Mouse (Mus musculus) fibroblast of lung, adult 2 months (primary cell): ENCODE measurements around the gene P4ha2.
"Not testable (repeated sequence)": the region's sequence is repeated elsewhere in the genome, so short reads cannot be mapped to it uniquely, and the experiment has no call there.

Source experiments
- DNase-seq: peaks from one replicate; pipeline ENCODE4 v3.0.0-alpha.2; 2011; ENCODE audit warnings: low read depth

Gene P4ha2

DNA sequence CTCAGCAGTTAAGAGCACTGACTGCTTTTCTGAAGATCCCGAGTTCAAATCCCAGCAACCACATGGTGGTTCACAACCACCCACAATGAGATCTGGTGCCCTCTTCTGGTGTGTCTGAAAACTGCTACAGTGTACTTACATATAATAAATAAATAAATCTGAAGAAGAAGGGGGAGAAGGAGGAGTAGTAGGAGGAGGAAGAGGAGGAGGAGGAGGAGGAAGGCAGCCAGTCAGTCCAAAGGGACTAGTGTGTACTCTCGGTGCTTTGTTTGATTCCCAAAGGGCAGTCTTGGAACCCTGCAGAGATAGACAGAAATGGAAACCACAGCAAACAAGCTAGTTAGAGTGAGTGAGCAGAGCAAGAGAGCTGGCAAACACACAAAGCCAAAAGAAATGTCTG, 40.3 kb downstream of the P4ha2 start:
- DNase-seq = not testable (repeated sequence)

DNA sequence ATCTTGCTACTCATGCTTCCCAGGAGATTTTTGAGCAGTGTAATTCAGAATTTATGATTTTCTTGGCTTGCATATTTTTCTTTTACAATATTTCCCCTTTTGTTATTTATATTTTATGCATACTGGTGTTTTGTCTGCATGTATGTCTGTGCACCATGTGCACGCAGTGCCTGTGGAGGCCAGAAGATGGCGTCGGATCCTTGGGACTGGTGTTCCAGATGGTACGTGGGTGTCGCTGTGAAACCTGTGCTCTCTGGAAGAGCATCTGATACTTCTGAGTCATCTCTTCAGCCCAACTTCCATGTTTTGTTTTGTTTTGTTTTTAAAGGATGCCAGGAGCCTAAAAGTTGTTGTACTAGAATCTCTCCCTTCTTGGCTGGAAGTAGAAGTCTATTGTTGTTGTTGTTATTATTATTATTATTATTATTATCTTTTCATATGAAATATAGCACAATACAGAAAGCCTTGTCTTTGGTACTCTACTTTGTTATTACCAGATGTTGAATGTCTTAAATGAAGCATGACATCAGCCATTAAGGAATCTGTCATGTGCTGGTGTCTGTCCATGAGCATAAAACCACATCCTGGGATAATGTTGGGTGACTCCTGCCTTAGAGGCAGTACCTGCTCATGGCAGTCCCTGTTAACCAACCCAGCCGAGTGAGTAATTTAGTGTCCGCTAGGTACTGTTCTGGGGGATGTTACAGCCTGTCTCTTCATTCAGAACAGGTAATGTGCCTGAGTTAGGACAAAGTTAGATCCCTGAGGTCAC, 41.5 kb downstream of the P4ha2 start:
- DNase-seq = no peak

DNA sequence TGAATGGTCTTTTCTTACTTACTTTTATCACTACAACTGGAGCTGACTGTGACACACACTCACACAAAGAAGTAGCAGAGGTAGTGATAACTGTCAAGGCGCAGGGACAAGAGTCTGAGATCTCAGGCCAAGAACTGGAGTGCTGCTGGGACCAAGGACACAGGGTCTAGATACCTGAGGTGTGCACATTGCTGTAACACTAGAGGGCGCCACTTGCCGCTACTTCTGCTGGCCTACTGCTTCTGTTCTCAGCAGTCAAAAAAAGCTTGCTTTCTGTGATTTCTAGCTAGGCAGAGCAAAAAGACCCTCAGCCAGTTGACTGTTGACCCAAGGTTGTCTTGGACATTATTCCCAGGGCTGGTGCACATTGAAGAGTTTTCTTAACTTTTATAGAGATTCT, 45.0 kb downstream of the P4ha2 start:
- DNase-seq = peak; percentile 31

DNA sequence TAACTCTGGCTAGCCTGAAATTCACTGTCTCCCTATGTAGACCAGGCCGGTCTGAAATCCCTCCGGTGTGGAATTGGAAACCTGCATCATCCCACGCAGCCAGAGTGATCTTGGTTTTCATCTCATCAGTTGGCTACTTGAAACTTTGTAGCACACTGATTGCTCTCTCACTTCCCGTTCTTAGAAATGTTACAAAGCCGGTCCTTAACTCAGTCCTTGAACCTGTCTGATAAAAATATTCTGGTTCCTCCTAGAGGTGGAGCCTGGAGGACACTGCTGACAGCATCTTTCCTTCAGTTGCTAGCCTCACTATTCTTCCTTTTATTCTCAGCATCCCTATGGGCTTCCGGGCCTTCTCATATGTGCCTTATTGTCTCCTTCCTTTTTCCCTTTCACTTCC, 46.1 kb downstream of the P4ha2 start:
- no peak for DNase-seq

DNA sequence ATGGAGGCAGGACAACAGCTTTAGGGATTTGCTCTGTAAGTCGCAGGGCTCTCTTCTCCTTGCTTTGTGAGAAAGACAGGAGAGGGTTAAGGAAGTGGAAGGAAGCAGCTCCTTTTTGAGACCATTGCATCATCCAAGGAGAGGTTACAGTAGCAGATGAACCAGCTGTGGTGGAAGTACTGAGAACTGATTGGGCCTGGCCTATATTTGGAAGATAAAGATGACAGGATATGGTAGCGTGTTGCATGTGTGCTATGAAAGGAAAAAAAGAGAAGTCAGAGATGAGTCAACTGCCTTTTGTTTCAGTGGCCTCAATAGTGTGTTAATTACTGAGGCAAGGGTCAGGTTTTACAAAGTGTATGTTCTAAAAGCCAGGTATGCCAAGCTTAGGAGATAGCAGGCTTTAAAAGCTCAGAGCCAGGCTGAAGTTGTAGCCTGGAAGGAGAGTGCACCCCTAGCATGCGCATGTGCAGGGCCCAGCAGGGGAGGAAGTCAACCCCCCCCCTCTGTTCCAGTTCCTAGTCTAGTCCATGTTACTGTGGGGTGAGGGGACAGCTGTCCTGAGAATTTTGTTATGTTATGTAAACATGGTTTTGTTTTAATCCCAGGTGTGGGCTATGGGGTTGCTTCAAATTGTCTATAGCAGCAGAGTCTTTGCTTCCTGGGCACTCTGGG, 50.0 kb downstream of the P4ha2 start:
- no peak for DNase-seq

DNA sequence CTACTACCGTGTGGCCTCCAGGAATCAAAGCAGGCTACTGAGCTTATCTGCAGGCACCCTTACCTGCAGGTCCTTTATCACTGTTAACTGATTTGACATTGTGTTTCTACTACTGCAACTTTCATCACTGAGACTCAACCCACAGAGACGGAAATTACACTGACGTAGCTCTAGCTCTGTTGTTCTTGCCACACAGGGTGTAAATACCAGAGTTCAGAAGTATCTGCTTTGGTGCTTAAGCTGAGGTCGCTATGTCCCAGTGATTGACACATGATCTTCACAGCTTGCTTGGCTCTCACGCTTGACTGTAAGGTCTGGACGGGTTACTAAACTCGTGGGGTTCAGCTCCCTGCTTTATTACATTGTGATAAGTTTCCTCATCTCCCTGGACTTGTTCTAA, 51.2 kb downstream of the P4ha2 start:
- no peak for DNase-seq

DNA sequence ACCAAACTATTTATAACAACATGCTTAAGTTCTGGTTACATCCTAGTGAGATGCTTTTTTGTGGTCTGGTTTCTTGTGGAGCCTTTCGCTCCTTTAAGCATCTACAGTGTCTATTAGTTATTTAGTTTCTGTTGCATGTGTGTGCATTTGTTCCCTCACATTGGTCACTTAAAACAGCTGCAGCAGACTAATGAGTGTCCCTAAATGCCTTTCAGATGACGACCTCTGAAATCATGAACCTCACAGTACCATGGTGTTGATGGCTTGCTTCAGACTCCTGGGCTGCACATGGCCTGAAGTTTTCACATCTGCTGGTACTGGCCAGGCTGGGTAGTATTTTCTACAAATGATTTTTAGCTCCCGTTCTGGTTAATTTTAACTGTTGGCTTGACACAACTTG, 53.1 kb downstream of the P4ha2 start:
- no peak for DNase-seq

DNA sequence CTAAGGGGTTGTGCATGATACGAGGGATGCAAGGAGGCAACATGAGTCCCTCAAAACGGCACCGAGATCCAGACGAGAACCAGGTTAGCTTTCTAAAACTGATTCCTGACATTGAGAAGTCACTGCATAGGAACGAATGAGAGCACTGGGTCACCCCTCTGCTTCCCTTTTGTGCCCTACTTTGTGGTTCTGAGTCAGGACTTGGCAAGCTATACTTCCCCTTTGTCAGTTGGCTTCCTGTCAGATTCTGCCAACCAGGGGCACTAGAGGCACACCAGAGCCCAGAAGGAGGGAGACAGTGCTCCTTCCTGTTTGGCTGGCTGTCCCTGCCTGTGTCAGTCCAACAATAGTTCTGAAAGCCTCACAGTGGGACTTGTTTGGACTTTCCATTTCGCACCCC, 56.0 kb downstream of the P4ha2 start:
- peak; percentile 17 for DNase-seq

DNA sequence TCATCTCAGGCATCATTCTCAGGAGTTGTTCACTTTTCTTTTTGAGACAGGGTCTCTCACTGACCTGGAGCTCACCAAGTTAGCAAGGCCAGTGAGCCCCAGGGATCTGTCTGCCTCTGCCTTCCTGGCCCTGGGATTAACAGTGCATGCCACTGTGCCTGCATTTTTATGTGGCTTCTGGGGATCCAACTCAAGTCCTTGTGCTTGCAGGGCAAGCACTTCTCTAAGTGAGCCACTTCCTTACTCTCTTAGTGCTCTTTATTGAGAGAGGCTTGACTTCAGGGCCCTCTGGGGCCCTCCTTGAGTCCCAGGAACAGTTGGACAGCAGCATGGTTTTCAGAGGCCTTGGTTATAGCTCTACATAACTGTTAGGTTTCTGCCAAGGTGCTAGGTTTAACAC, 56.6 kb downstream of the P4ha2 start:
- no peak for DNase-seq

DNA sequence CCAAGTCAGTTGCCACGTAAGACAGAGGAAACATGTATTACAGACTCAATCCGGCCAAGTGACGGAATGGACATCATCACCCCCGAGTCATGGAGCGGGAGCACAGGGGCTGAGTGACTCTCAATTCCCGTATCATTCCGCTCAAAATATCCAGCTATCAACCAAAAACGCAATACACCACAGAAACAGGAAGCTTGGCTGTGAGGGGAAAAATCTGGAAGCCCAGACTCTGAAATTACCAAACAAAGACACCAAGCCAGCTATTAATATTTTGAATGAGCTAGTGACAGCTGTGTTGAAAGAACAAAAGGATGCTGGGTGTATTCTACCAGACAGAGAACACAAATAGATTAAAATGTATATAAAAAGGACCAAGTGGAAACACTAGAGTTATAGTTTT, 57.7 kb downstream of the P4ha2 start:
- no peak for DNase-seq

DNA sequence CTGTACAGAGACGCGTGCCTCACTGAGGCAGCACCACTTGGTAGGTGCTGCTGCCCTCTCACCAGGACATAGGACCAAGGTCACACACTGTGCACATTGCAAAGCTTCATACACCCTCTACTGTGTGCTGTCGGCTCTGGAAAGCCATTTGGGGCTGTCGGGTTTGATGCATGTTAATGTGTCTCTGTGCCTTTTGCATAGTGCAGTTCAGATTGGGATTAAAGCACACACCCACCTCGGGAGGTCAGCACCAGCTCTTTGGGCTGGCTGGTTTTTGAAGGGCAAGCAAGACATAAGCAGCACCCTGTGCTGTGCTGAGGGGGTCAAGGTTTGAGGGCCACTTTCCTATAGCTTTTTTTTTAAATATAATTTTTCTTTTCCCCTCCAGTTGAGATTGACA, 60.5 kb downstream of the P4ha2 start:
- no peak for DNase-seq

DNA sequence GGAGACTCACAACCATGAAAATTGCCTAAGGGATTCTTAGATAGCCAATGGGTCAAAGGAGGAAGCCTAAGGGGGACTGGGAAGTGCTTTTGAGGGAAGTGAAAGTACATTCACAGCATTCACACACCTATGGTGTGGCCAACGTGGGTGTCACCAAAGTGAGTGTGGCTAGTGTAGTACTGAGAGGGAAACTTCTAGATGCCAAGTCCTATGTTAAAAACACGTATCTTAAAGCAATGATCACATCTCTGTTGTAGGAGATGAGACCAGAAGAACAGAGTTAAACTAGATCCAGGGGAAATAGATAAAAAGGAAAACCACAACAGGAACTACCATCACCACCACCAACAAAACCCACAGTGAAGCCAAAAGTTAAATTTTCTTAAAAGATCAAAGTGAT, 61.0 kb downstream of the P4ha2 start:
- no peak for DNase-seq

DNA sequence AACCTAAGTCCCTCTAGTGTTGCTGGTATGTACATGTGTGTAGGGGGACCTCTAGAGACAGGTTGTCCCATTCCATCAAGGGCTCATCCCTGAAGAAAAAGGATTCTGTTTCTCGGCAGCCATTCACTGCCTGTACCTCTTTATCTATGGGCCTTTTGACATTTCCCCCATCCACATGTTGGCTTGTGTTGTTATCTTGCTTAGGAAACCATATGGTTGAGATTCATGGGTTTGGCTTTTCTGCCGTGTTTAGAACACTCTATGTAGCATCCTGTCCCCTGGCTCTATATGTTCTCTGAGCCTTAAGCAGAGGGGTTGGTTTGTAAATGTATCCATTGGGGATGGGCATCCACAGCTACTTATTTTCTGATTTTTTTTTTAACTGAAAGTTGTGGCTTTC, 61.6 kb downstream of the P4ha2 start:
- DNase-seq = no peak

DNA sequence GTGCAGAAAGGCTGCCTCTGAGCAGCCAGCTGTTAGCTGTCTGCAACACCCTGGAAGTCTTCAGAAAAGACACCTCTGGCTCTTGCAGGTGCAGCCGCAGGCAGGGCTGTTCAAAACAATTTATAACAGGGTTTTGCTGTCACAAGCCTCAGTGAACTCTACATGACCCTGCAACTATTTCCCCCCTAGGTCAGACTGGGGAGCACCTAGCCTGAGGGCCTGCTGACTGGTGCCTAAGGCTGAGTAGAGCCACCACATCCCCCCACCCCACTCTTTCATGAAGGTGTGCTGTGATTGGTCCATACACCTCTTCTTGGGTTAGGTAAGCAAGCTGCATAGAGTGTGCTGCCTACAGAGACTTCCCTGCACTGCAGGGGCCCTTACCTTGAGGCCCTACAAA, 63.1 kb downstream of the P4ha2 start:
- no peak for DNase-seq

DNA sequence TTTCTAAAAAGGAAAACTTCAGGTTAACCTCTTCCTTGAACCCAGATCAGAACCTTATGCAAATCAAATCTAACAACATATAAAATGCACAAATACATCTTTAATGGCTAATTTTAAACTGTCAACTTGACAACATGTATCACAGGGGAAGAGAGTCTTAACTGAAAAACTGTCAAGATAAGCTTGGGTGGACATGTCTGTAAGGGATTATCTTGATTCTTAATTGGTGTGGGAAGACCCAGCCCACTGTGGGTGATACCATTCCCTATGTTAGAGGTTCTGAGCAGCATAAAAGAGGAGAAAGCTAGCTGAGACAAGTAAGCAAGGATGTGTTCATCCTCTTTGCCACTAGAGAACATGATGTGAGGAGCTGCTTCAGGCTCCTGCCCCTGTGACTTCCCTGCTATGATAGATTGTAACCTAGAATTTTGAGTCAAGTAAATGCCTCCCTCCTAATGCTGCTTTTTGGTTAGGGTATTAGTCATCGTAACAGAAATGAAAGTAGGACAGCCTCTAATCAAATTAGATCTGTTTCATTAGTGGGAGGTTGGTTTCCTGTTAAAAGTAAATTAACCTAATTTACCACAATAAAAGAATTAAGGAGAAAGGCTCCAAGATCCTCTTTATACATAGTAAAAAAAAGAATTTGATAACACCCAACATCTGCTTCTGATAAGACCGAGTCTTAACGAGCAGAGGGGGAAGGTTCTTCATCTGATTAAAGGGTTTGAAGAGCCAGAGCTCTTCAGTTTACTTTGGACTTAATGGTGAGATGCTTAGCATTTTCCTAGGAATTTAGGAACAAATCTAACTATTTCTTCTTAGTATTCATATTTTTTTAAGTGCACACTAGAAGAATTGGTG, 69.8 kb downstream of the P4ha2 start:
- no peak for DNase-seq

DNA sequence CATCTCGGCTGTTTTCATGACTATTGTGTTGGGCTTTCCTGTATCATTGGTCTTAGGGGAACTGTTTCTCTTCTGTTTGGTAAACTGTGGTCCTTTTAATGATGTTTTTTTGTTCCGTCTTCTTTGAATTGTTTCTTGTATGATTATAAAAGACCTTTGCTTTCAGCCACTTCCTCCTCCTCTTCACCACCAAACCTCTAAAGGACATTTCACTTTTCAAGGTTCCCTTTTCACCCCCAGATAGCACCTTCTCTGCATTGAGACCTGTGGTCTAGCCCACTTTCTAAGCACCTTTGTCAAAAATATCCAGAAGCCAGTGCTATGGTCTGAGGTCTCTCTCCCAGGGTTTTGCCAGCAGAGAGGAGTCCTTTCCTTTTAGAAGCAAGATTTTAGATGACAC, 71.3 kb downstream of the P4ha2 start:
- DNase-seq = no peak

DNA sequence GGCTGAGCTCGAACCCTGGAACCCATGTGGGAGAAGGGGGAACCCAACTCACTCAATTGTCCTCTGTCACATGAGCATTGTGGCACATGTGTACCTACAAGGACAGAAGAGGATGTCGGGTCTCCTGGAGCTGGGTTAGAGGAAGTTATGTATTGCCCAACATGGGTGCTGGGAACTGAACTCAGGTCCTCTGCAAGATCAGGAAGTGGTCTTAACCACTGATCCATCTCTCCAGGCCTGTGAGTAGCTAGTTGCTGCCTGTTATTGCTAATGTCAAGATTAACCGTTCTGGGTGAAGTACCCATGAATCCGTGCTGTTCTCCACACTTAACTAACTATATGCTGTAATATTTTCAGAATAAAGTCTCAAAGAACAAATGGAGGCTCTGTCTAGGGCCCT, 74.3 kb downstream of the P4ha2 start:
- no peak for DNase-seq

DNA sequence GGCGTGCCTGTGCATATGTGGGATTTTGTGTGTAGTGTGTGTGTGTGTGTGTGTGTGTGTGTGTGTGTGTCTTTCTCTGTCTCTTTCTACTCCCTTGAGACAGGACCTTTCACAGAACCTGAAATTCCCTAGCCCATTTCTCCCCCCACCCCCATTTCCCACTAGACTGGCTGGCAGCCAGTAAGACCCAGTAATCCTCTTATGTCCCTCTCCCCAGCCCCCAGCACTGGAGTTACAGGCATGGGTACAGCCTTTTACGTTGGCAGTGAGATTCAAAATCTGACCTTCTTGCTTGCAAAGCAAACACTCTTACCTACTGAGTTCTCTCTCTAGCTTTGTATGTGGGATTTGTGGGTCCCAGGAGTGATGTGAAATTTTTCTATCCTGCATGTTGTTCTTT, 75.0 kb downstream of the P4ha2 start:
- no peak for DNase-seq
